Mouse (Mus musculus): ENCODE results near the gene Zc3h12a. TPM values are rescaled to one million over a fixed set of nuclear protein-coding genes. Genes with fewer than 3 reads are reported as not detected.
A peak's percentile ranks its signal among the peaks of the same experiment; 100 is the strongest.

Gene Zc3h12a
- total and polyA plus RNA-seq, 3 experiments: 2.1 to 13.4 (median 7.7) TPM

DNA sequence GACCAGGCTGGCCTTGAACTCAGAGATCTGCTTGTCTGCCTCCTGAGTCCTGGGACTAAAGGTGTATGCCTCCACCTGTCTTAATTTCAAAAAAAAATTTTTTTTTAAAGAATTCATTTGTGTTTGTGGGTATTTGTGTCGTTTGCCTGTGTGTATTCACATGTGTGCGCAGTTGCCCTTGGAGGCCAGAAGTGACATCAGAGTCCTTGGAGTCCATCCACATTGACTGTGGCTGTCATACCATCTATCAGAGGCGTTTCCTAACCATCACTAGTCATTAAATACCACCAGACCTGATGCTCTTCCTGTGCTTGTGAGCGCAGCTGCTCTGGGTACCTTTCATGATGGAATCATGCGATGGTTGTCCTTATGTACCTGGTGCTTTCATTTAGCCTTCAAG lies 28.0 kb upstream of the Zc3h12a start:
- no peak for TF ChIP-seq ZNF384 (IDR thresholded peaks at IDR 0.05; ENCODE audit: low read depth, low read length)
- no peak for TF ChIP-seq POLR2A (IDR thresholded peaks at IDR 0.05; ENCODE audit: low read depth, low read length)
- no peak for TF ChIP-seq RAD21 (IDR thresholded peaks at IDR 0.05; ENCODE audit: low read depth, low read length)
- no peak for TF ChIP-seq MAX (IDR thresholded peaks at IDR 0.05; ENCODE audit: low read length)
- no peak for TF ChIP-seq MEF2A (IDR thresholded peaks at IDR 0.05; ENCODE audit: borderline replicate concordance, low read depth, low read length)
- TF ChIP-seq TBP (conservative IDR thresholded peaks at IDR 0.05; ENCODE audit: low read depth, low read length): no peak
- no peak for TF ChIP-seq IRF4 (IDR thresholded peaks at IDR 0.05; ENCODE audit: low read depth, low read length)
- no peak for TF ChIP-seq UBTF (IDR thresholded peaks at IDR 0.05; ENCODE audit: low read depth, low read length)
- no peak for TF ChIP-seq ZKSCAN1 (IDR thresholded peaks at IDR 0.05; ENCODE audit: borderline replicate concordance, low read depth, low read length)
- H3K27me3 ChIP-seq (replicated peaks): peaks cover 70% of the 10 kb centered on the region
- no peak for DNase-seq (ENCODE audit: extremely low read depth)
- dilution Hi-C loops (cut with MboI; ENCODE audit: extremely low pct_ligation_motif_present, extremely low pct_unique_long_range_greater_than_20kb, low sequenced_read_pairs) (no loop called here), in situ Hi-C loops (cut with MboI; ENCODE audit: low pct_ligation_motif_present, low pct_unique_long_range_greater_than_20kb, low sequenced_read_pairs) (loop anchor here (25.0 kb wide), 1 partner anchor 807 kb away; no protein-coding TSS in a partner anchor)
- no peaks in the 10 kb centered on the region for H3K9me3 ChIP-seq (replicated peaks; ENCODE audit: low read length)
- peaks cover 0 to 7% of the 10 kb centered on the region in 2 experiments; a peak in 3 of 4 replicates for H3K4me1 ChIP-seq (ENCODE audit: control insufficient read depth in 1 of 2, insufficient read depth in 2 of 2)
- H3K36me3 ChIP-seq (replicated peaks in 1 of 2; ENCODE audit: control insufficient read depth in 1 of 2, insufficient read depth in 1 of 2, low read length in 1 of 2): no peaks in the 10 kb centered on the region
- no peak overlapping the region for H3K27ac ChIP-seq (ENCODE audit: insufficient read depth, low read depth)
- H3K9ac ChIP-seq (ENCODE audit: insufficient read depth, low read depth): no peak overlapping the region
- no peaks in the 10 kb centered on the region for H3K79me2 ChIP-seq (replicated peaks; ENCODE audit: control insufficient read depth, extremely low read depth, insufficient read depth, poor library complexity, severe bottlenecking)
- H3K4me2 ChIP-seq (ENCODE audit: insufficient read depth, low read depth, poor library complexity, severe bottlenecking): no peak overlapping the region
- no peak overlapping the region for H3K4me3 ChIP-seq (replicated peaks in 1 of 3; ENCODE audit: low read depth in 2 of 3, low read length in 2 of 3, poor library complexity in 1 of 3)

DNA sequence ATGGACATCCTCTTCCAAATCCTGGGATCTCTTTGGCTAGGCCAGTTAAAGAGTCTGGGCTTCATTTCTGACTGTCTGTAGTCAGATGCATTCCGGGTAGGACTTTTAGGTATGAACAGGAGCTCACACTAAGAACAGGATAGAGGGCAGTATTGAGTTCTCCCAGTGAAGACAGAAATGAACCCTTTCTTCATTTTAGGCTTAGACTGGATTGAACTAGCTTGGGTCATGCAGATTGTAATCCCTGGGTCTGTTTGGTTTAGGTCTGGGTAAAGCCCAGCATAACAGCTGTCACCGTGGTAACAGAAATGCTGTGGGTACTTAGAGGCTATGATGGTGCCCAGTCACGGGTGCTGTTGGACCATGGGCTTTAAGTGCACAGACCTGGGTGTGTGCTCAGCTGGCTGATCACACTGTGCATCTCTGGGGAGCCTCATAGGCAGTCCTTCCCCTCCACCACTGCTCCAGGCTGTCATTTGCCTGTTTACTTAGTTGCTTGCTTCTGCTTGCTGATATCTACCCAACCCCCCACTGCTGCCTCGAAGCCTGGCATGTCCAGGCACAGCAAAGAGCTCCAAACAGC lies 26.1 kb upstream of the Zc3h12a start:
- Histone ChIP-seq H3K9me3 (replicated peaks; ENCODE audit: low read length) (peaks cover under 1% of the 10 kb centered on the region), H3K4me1 (ENCODE audit: control insufficient read depth in 1 of 2, insufficient read depth in 2 of 2) (peaks cover 0 to 8% of the 10 kb centered on the region in 2 experiments; a peak in 3 of 4 replicates), H3K27me3 (replicated peaks) (peaks cover 75% of the 10 kb centered on the region), H3K4me3 (replicated peaks in 1 of 3; ENCODE audit: low read depth in 2 of 3, low read length in 2 of 3, poor library complexity in 1 of 3) (no peak overlapping the region), H3K27ac (ENCODE audit: insufficient read depth, low read depth) (no peak overlapping the region), H3K79me2 (replicated peaks; ENCODE audit: control insufficient read depth, extremely low read depth, insufficient read depth, poor library complexity, severe bottlenecking) (no peaks in the 10 kb centered on the region), H3K36me3 (replicated peaks in 1 of 2; ENCODE audit: control insufficient read depth in 1 of 2, insufficient read depth in 1 of 2, low read length in 1 of 2) (no peaks in the 10 kb centered on the region), H3K9ac (ENCODE audit: insufficient read depth, low read depth) (no peak overlapping the region), H3K4me2 (ENCODE audit: insufficient read depth, low read depth, poor library complexity, severe bottlenecking) (no peak overlapping the region)
- dilution Hi-C loops (cut with MboI; ENCODE audit: extremely low pct_ligation_motif_present, extremely low pct_unique_long_range_greater_than_20kb, low sequenced_read_pairs): no loop called here
- TF ChIP-seq BHLHE40 (IDR thresholded peaks at IDR 0.05; ENCODE audit: low read depth, low read length): no peak
- no peak for TF ChIP-seq ZNF384 (IDR thresholded peaks at IDR 0.05; ENCODE audit: low read depth, low read length)
- TF ChIP-seq CTCF (conservative IDR thresholded peaks at IDR 0.05 in 1 of 2, IDR thresholded peaks at IDR 0.05 in 1 of 2; ENCODE audit: low read depth in 2 of 2, low read length in 2 of 2): peak in 1 of 2 experiments; percentile 46; a peak in 2 of 4 replicates
- no peak for TF ChIP-seq TBP (conservative IDR thresholded peaks at IDR 0.05; ENCODE audit: low read depth, low read length)
- no peak for TF ChIP-seq KAT2A (IDR thresholded peaks at IDR 0.05; ENCODE audit: insufficient replicate concordance, low read length)
- DNase-seq (ENCODE audit: extremely low read depth): no peak
- in situ Hi-C loops (cut with MboI; ENCODE audit: low pct_ligation_motif_present, low pct_unique_long_range_greater_than_20kb, low sequenced_read_pairs): loop anchor here (25.0 kb wide), 1 partner anchor 809 kb away; no protein-coding TSS in a partner anchor

- H3K9me3 ChIP-seq (replicated peaks; ENCODE audit: low read length): peaks cover 11% of the 10 kb centered on the region
- H3K4me3 ChIP-seq (replicated peaks in 1 of 3; ENCODE audit: low read depth in 2 of 3, low read length in 2 of 3, poor library complexity in 1 of 3): no peak overlapping the region
- H3K4me2 ChIP-seq (ENCODE audit: insufficient read depth, low read depth, poor library complexity, severe bottlenecking): no peak overlapping the region
- no peak overlapping the region for H3K27ac ChIP-seq (ENCODE audit: insufficient read depth, low read depth)
- no peak overlapping the region for H3K9ac ChIP-seq (ENCODE audit: insufficient read depth, low read depth)
- H3K4me1 ChIP-seq (ENCODE audit: control insufficient read depth in 1 of 2, insufficient read depth in 2 of 2): peaks cover 0 to 8% of the 10 kb centered on the region in 2 experiments; a peak in 3 of 4 replicates
- no peak for TF ChIP-seq POLR2AphosphoS2 (IDR thresholded peaks at IDR 0.05; ENCODE audit: low read depth, low read length)
- no peak for TF ChIP-seq MYC (IDR thresholded peaks at IDR 0.05; ENCODE audit: low read depth, low read length)
- TF ChIP-seq JUND (conservative IDR thresholded peaks at IDR 0.05; ENCODE audit: low read depth, low read length): no peak
- no peak for TF ChIP-seq CHD1 (IDR thresholded peaks at IDR 0.05; ENCODE audit: low read depth, low read length)
- no peak for TF ChIP-seq MEF2A (IDR thresholded peaks at IDR 0.05; ENCODE audit: borderline replicate concordance, low read depth, low read length)
- in situ Hi-C loops (cut with MboI; ENCODE audit: low pct_ligation_motif_present, low pct_unique_long_range_greater_than_20kb, low sequenced_read_pairs) (loop anchor here (25.0 kb wide), 1 partner anchor 810 kb away; no protein-coding TSS in a partner anchor), dilution Hi-C loops (cut with MboI; ENCODE audit: extremely low pct_ligation_motif_present, extremely low pct_unique_long_range_greater_than_20kb, low sequenced_read_pairs) (no loop called here)
- no peak for DNase-seq (ENCODE audit: extremely low read depth)
- H3K79me2 ChIP-seq (replicated peaks; ENCODE audit: control insufficient read depth, extremely low read depth, insufficient read depth, poor library complexity, severe bottlenecking): no peaks in the 10 kb centered on the region
- no peaks in the 10 kb centered on the region for H3K36me3 ChIP-seq (replicated peaks in 1 of 2; ENCODE audit: control insufficient read depth in 1 of 2, insufficient read depth in 1 of 2, low read length in 1 of 2)
- H3K27me3 ChIP-seq (replicated peaks): peaks cover 72% of the 10 kb centered on the region
These were observed 24.8 kb upstream of the Zc3h12a start for GRCm38 (mm10) chr4:125152469-125152868.
